ENCODE assay signal across 9 mouse cellular contexts in the genomic region with DNA sequence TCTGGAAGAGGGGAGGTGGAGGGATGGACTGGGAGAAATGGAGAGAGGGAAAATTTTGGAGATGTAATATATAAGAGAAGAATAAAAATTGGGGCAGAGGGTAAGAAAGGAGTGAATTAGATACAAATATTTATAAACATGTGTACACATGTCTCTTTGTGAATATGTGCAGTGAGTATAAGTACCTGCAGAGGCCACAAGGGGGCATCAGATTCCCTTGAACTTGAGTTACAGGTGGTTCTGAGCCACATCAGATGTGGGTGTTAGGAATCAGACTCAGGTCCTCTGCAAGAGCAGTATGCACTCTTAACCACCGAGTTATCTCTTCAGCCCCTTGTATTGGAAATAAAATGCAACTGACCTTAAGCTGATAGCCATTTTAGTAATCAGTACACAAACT. TPM values are rescaled to one million over a fixed set of nuclear protein-coding genes. Genes with fewer than 3 reads are reported as not detected.
A peak's percentile ranks its signal among the peaks of the same experiment; 100 is the strongest.
DNase-seq lines count a peak whose midpoint lies in the region; ATAC-seq and TF ChIP-seq lines count a peak whose summit lies in the region.
"Had no signal": no experiment of that assay in that cellular context is flagged by ENCODE, and none has a peak within 500 bp of the region (broad histone marks: within the 10 kb centered on the region; RNA-seq: fewer than 3 reads in every experiment).

No protein-coding gene starts in this region.

- no peak overlapping the region for H3K27ac ChIP-seq in layer of hippocampus, adult 2 months
- no peak overlapping the region for H3K27ac ChIP-seq in forebrain, embryonic 12.5 days
- H3K27ac ChIP-seq: lung, embryonic 15.5 days had no signal

- no peaks in the 10 kb centered on the region; the same call in 1 of the 2 replicates for H3K36me3 ChIP-seq in forebrain, embryonic 12.5 days (replicated peaks)

- ATAC-seq in erythroid progenitor cell, adult 5-6 weeks (replicated peaks; ENCODE audit: low FRiP score, poor library complexity, severe bottlenecking): peak; percentile 63; the same call in 1 of the 2 replicates
- no peak for ATAC-seq in forebrain, embryonic 12.5 days (ENCODE audit: low FRiP score)

- no peak overlapping the region for H3K4me2 ChIP-seq in forebrain, embryonic 12.5 days
- H3K4me2 ChIP-seq: lung, embryonic 15.5 days had no signal

- no peaks in the 10 kb centered on the region for H3K9me3 ChIP-seq in forebrain, embryonic 12.5 days
- H3K9me3 ChIP-seq: lung, embryonic 15.5 days had no signal

- H3K27me3 ChIP-seq in forebrain, embryonic 12.5 days: no peaks in the 10 kb centered on the region
- H3K27me3 ChIP-seq: lung, embryonic 15.5 days had no signal

- TF ChIP-seq CTCF in layer of hippocampus, adult 2 months (conservative IDR thresholded peaks at IDR 0.05): peak; percentile 82

- WGBS in forebrain, embryonic 12.5 days: 90% methylated on average over 1 of the region's 1 CpGs

- no peak overlapping the region for H3K4me3 ChIP-seq in layer of hippocampus, adult 2 months
- no peak overlapping the region for H3K4me3 ChIP-seq in forebrain, embryonic 12.5 days (replicated peaks)
- H3K4me3 ChIP-seq: lung, embryonic 15.5 days had no signal

- H3K4me1 ChIP-seq in forebrain, embryonic 12.5 days: no peaks in the 10 kb centered on the region
- H3K4me1 ChIP-seq: lung, embryonic 15.5 days had no signal

- H3K9ac ChIP-seq in forebrain, embryonic 12.5 days: no peak overlapping the region
- H3K9ac ChIP-seq: lung, embryonic 15.5 days had no signal

- no peak for DNase-seq in layer of hippocampus, adult 2 months (ENCODE audit: low spot score in 2 of 2)
- no peak for DNase-seq in layer of hippocampus, postnatal 36 days
- peak; percentile 85 for DNase-seq in ES-CJ7 (ENCODE audit: low read depth, low spot score)
- DNase-seq in adrenal gland, postnatal 14 days: peak; percentile 62
- peak; percentile 40 to 50 for DNase-seq in lung, adult 18-20 months
- peak; percentile 37 to 74 for DNase-seq in spleen, postnatal 10 days (ENCODE audit: low spot score in 2 of 2)

RNA-seq across cellular contexts. Expression of a gene that starts 23.7 kb away (rescaled TPM):
- total RNA-seq in layer of hippocampus, adult 2 months (2021): 100 to 1,000 TPM; 120 to 124 TPM
- 100 to 1,000 TPM; 129 to 134 TPM for total RNA-seq in layer of hippocampus, postnatal 36 days (2021)
- 51.3 and 53.5 TPM in 2 replicates for total RNA-seq in adrenal gland, postnatal 14 days (2021)
- 6.7 and 6.8 TPM in 2 replicates for total RNA-seq in erythroid progenitor cell, adult 5-6 weeks (2015; ENCODE audit: low replicate concordance)
- 8.3 and 11.0 TPM in 2 replicates for total RNA-seq in erythroid progenitor cell, adult 5-6 weeks (2017; ENCODE audit: low replicate concordance)
- polyA plus RNA-seq in forebrain, embryonic 12.5 days (2016; fragmentation: Nextera tagmentation; extraction: Ambion mirVana): 10.2 and 11.2 TPM in 2 replicates

RNA-seq across cellular contexts. Expression of a gene that starts 23.7 kb away (rescaled TPM):
- 100 to 1,000 TPM; 109 to 111 TPM for total RNA-seq in layer of hippocampus, adult 2 months (2021)
- 100 to 1,000 TPM; 110 to 119 TPM for total RNA-seq in layer of hippocampus, postnatal 36 days (2021)
- total RNA-seq in adrenal gland, postnatal 14 days (2021): 224 and 254 TPM in 2 replicates
- 45.3 and 64.9 TPM in 2 replicates for total RNA-seq in erythroid progenitor cell, adult 5-6 weeks (2015; ENCODE audit: low replicate concordance)
- total RNA-seq in erythroid progenitor cell, adult 5-6 weeks (2017; ENCODE audit: low replicate concordance): 20.8 and 24.1 TPM in 2 replicates
- 168 and 170 TPM in 2 replicates for polyA plus RNA-seq in forebrain, embryonic 12.5 days (2016; fragmentation: Nextera tagmentation; extraction: Ambion mirVana)

RNA-seq across cellular contexts. Expression of a gene that starts 57.5 kb away (rescaled TPM):
- total RNA-seq in layer of hippocampus, adult 2 months (2021): 10 to 100 TPM; 24.7 to 27.9 TPM
- 10 to 100 TPM; 27.4 to 31.1 TPM for total RNA-seq in layer of hippocampus, postnatal 36 days (2021)
- 20.5 and 24.9 TPM in 2 replicates for total RNA-seq in adrenal gland, postnatal 14 days (2021)
- total RNA-seq in erythroid progenitor cell, adult 5-6 weeks (2015; ENCODE audit: low replicate concordance): 30.6 and 32.3 TPM in 2 replicates
- 40.0 and 46.3 TPM in 2 replicates for total RNA-seq in erythroid progenitor cell, adult 5-6 weeks (2017; ENCODE audit: low replicate concordance)
- polyA plus RNA-seq in forebrain, embryonic 12.5 days (2016; fragmentation: Nextera tagmentation; extraction: Ambion mirVana): 39.7 and 43.7 TPM in 2 replicates

Comparison
In these comparisons a context has a peak if more than half of its experiments do, and no peak if none do; other contexts are left out.
1. DNase-seq: peak in ES-CJ7 (single experiment), adrenal gland, postnatal 14 days (single experiment), lung, adult 18-20 months (2 of 2) and spleen, postnatal 10 days (2 of 2); none in layer of hippocampus, adult 2 months (0 of 2) and layer of hippocampus, postnatal 36 days (0 of 2).